Mouse (Mus musculus): Measurements from ENCODE around the gene Trmt13. TPM values are rescaled to one million over a fixed set of nuclear protein-coding genes. Genes with fewer than 3 reads are reported as not detected.
"Not testable (repeated sequence)": the region's sequence is repeated elsewhere in the genome, so short reads cannot be mapped to it uniquely, and the experiment has no call there.

The Trmt13 gene
- polyA plus RNA-seq, 1 experiment from 2014 or later, result 34.8 TPM

DNA sequence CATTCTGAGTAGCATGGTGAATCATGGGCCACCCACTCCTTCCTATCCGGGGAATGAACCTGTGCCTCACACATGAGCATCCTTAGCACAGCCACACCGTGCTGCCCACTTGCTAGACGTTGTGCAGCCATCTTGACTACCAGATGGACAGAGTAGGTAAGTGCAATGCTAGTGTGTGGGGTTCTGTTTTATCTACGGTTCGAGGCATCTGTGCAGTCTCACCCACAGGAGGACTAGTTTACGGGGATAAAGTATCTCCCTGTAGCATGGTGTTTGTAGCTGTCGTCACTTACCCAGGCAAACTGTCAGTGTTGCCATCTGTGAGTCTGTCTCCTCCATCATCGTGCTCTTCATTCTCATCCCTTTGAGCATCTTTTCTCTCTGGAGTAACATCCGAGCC, 32.2 kb downstream of the Trmt13 start:
- Histone ChIP-seq H3K36me3 (peaks cover 51% of the 10 kb centered on the region), H3K4me3 (no peak overlapping the region), H3K27me3 (no peaks in the 10 kb centered on the region), H3K4me1 (no peaks in the 10 kb centered on the region), H3K27ac (replicated peaks) (no peak overlapping the region), H3K9me3 (no peaks in the 10 kb centered on the region), H3K9ac (replicated peaks) (no peak overlapping the region), H3K4me2 (replicated peaks) (no peak overlapping the region)
- ATAC-seq (ENCODE audit: low FRiP score, low read depth), result no peak
- WGBS, result 98% methylated on average over 9 of the region's 9 CpGs

DNA sequence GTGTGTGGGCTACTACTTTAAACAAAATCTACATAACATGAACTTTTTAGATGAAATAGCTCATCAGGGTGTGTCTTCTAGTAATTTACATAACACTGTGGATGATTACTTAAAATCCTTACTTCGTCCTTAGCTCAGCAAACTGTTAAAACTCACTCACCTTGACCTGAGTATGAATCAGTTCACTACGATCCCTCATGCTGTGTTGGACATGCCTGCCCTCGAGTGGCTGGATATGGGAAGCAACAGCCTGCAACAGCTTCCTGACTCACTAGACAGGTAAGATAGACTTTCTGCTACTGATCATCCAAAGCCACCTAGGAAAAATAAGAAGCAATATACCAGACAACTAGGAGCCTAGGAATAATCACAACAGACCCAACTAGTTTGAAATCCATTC, 37.1 kb downstream of the Trmt13 start:
- no peak for ATAC-seq (ENCODE audit: low FRiP score, low read depth)
- Histone ChIP-seq H3K4me2 (replicated peaks) (no peak overlapping the region), H3K4me3 (no peak overlapping the region), H3K27me3 (no peaks in the 10 kb centered on the region), H3K4me1 (no peaks in the 10 kb centered on the region), H3K36me3 (peaks cover 13% of the 10 kb centered on the region), H3K9ac (replicated peaks) (no peak overlapping the region), H3K9me3 (no peaks in the 10 kb centered on the region), H3K27ac (replicated peaks) (no peak overlapping the region)
- 66% methylated on average over 3 of the region's 3 CpGs for WGBS

DNA sequence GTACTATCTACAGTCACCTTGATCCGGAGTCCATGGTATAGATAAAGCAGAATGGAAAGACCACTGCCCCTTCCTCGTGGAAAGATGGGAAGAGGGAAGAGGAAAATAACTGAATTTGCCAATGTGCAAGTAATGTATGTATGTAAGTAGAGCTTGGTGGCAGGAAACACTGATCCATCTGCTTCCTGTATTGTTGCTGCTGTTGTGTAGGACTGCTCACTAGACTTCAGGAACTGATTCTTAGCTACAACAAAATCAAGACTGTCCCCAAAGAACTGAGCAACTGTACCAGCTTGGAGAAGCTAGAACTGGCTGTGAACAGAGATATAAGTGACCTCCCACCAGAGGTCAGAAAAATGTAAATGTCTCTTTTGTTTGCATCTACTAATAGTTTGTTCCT, 43.8 kb downstream of the Trmt13 start:
- Histone ChIP-seq H3K4me3 (no peak overlapping the region), H3K27ac (replicated peaks) (no peak overlapping the region), H3K4me1 (no peaks in the 10 kb centered on the region), H3K36me3 (no peaks in the 10 kb centered on the region), H3K9ac (replicated peaks) (no peak overlapping the region), H3K9me3 (0 out of 2 replicates have a peak, but pooled peaks cover 5% of the 10 kb centered on the region), H3K27me3 (no peaks in the 10 kb centered on the region), H3K4me2 (replicated peaks) (no peak overlapping the region)
- 78% methylated on average over 2 of the region's 2 CpGs for WGBS
- no peak for ATAC-seq (ENCODE audit: low FRiP score, low read depth)

DNA sequence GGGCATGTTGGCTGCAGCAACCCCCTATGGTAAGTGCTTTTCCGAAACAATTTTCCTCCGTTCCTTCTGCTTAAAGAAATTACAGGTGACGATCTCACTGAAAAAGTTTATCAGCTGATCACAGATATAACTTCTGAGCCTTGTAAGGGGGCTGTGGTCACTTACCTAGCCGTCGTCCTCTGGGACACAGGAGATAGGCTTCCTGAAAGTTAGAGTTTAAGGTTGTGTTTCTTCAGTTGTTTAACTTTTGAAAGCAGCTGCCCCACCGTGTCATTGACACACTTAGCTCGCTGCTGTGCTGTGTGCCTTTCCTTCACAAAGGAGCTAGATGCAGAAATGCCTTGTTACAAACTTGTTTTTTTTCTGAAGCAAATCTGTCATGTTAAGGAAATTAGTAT, 51.3 kb downstream of the Trmt13 start:
- Histone ChIP-seq H3K9ac (replicated peaks) (no peak overlapping the region), H3K4me1 (no peaks in the 10 kb centered on the region), H3K27me3 (no peaks in the 10 kb centered on the region), H3K4me2 (replicated peaks) (no peak overlapping the region), H3K36me3 (no peaks in the 10 kb centered on the region), H3K27ac (replicated peaks) (no peak overlapping the region), H3K4me3 (no peak overlapping the region), H3K9me3 (0 out of 2 replicates have a peak, but pooled peaks cover 5% of the 10 kb centered on the region)
- ATAC-seq (ENCODE audit: low FRiP score, low read depth), result no peak
- 83% methylated on average over 7 of the region's 7 CpGs for WGBS

DNA sequence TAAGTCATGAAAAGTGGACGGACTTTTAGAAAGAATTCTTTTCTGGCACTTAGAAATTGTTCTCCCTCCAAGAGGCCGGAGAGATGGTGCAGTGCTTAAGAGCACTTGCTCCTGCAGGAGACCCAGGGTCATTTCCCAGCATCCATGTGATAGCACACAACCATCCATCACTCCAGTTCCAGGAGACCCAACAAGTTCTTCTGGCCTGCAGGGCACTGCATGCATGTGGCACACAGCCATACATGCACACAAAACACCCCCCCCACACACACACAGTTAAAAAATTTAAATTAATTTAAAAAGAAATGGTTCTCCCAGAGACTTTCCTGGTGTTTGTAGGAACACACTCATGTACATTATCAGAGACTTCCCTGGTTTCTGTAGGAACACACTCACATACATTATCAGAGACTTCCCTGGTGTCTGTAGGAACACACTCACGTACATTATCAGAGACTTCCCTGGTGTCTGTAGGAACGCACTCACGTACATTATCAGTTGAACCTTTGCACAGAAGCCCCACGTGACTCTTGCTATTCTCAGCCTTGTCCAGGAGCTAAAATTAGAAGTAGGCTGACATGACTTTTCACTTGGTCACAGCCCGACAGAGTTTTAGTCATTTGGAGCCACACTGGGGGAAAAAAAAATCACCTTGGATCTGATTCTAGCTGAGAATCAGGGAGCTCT, 51.8 kb downstream of the Trmt13 start, which contains the start of gene Lrrc39:
Gene Lrrc39, plus strand, starts transcription at position 566 of the 687 bp plus-strand sequence.
- ATAC-seq (ENCODE audit: low FRiP score, low read depth), result no peak
- WGBS, result 90% methylated on average over 7 of the region's 7 CpGs
- Histone ChIP-seq H3K4me1 (no peaks in the 10 kb centered on the region), H3K9me3 (0 out of 2 replicates have a peak, but pooled peaks cover 5% of the 10 kb centered on the region), H3K4me3 (no peak within 1 kb of the TSS), H3K27ac (replicated peaks) (no peak within 1 kb of the TSS), H3K4me2 (replicated peaks) (no peak within 1 kb of the TSS), H3K36me3 (no peaks in the 10 kb centered on the region), H3K9ac (replicated peaks) (no peak within 1 kb of the TSS), H3K27me3 (no peaks in the 10 kb centered on the region)

DNA sequence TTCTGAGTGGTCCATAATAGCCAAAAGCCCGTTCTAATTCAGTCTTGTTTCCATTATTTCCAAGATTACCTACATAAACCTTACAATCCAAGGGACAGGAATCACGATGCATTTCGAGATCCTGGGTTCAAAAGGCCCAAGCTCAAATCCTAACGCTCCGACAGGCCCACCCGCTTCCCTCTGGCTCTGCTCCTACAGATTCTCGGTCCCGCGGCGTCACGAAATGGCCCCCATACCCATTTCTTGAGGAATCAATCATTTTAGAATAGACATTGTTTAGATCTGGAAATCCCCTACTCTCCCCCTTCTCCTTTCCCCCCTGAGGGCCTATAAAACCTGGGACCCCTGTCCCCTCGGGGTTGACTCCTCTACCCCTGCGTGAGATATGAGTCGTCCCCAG, 53.1 kb downstream of the Trmt13 start:
- 93% methylated on average over 14 of the region's 14 CpGs for WGBS

DNA sequence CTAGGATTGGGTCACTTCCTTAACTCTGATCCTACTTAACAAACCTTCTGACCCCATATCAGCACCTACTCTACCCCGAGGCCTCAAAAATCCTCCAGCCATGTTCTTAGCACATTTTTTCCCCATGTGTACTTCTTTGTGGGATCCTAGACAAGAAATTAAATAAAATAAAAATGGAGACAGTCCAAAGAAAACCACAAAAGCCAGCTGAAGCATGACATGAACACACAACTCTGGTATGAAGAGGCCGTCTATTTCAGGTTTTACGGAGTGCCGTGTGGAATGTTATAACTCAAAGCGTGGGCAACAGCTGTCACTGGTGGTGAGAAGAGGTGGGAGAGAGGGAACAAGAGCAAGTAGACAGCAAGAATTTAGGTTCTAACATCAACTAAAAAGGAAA, 63.0 kb downstream of the Trmt13 start:
- ATAC-seq (ENCODE audit: low FRiP score, low read depth), result no peak
- WGBS, result 97% methylated on average over 5 of the region's 5 CpGs
- H3K4me3 ChIP-seq, result no peak overlapping the region
- H3K36me3 ChIP-seq, result peaks cover 24% of the 10 kb centered on the region
- H3K27me3 ChIP-seq, result no peaks in the 10 kb centered on the region
- H3K4me2 ChIP-seq (replicated peaks), result no peak overlapping the region
- H3K9ac ChIP-seq (replicated peaks), result no peak overlapping the region
- no peaks in the 10 kb centered on the region for H3K9me3 ChIP-seq
- no peak overlapping the region for H3K27ac ChIP-seq (replicated peaks)
- H3K4me1 ChIP-seq, result no peaks in the 10 kb centered on the region

More for the DNA sequence above, 53.1 kb downstream of the Trmt13 start:
- not testable (repeated sequence) for H3K4me1 ChIP-seq; H3K9ac ChIP-seq (replicated peaks); H3K9me3 ChIP-seq; H3K27me3 ChIP-seq; H3K4me2 ChIP-seq (replicated peaks); H3K4me3 ChIP-seq; ATAC-seq (ENCODE audit: low FRiP score, low read depth); H3K27ac ChIP-seq (replicated peaks); H3K36me3 ChIP-seq

DNA sequence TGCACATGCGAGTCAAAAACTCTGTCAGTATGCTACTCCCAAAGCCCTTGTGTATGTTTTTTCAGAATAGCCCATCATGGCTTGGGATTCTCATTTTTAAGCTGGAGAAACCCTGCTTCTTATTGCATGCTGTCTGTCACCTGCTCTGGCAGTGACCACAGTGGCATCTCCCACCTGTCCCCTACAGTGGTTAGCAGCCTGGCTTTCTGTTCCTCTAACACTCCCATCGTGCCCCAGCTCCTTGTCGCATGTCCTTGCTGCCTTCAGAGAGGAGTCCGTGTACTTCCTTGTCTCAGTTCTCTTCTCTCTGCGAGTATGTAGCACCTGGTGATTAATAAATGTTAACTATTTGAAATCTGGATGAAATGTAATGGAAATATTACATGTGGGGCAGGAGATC, 67.0 kb downstream of the Trmt13 start:
- Histone ChIP-seq H3K4me3 (no peak overlapping the region), H3K9ac (replicated peaks) (no peak overlapping the region), H3K4me2 (replicated peaks) (no peak overlapping the region), H3K9me3 (no peaks in the 10 kb centered on the region), H3K36me3 (peaks cover 47% of the 10 kb centered on the region), H3K4me1 (no peaks in the 10 kb centered on the region), H3K27ac (replicated peaks) (no peak overlapping the region), H3K27me3 (no peaks in the 10 kb centered on the region)
- ATAC-seq (ENCODE audit: low FRiP score, low read depth), result no peak
- 92% methylated on average over 5 of the region's 5 CpGs for WGBS

DNA sequence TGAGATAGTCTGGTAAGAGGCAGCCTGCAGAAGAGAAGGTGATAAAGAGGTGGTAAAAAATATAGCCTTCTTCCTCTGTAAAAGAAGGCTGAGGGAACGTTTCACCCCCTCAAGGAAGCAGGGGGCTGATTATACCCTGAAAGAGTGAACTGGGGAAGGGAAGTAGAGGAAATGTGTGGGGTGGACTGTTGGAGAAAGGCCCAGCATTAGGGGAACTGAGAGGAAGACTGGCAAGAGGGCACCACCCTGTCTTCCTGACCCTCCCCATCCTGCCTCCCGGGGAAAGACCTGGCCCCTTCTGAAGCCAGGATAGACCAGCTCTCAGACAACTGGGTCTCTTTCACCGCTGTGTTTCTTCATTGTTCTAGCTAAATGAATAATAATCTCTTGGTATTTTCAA, 71.9 kb downstream of the Trmt13 start:
- no peaks in the 10 kb centered on the region for H3K27me3 ChIP-seq
- H3K4me2 ChIP-seq (replicated peaks), result no peak overlapping the region
- H3K9ac ChIP-seq (replicated peaks), result no peak overlapping the region
- ATAC-seq (ENCODE audit: low FRiP score, low read depth), result no peak
- no peaks in the 10 kb centered on the region for H3K4me1 ChIP-seq
- no peak overlapping the region for H3K4me3 ChIP-seq
- H3K36me3 ChIP-seq, result peaks cover 64% of the 10 kb centered on the region
- 87% methylated on average over 3 of the region's 3 CpGs for WGBS
- no peaks in the 10 kb centered on the region for H3K9me3 ChIP-seq
- no peak overlapping the region for H3K27ac ChIP-seq (replicated peaks)

DNA sequence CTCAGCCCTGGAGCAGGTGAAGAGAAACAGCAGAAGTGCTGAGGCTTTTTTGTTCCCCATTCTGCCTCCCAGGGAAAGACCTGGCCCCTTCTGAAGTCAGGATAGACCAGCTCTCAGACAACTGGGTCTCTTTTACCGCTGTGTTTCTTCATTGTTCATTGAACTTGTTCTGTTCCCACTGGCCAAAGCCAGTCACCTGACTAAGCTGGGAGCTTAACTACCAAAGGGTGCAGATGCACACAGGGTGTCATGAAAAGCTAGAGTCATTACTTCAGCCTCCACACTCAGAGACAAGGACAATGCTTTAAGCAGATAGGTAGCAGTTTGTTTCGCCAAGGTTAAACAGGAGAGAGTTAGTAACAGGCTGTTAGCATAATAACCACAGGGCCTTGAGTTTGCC, 72.3 kb downstream of the Trmt13 start:
- Histone ChIP-seq H3K27ac (replicated peaks) (no peak overlapping the region), H3K36me3 (peaks cover 59% of the 10 kb centered on the region), H3K27me3 (no peaks in the 10 kb centered on the region), H3K9ac (replicated peaks) (no peak overlapping the region), H3K4me3 (no peak overlapping the region), H3K9me3 (no peaks in the 10 kb centered on the region), H3K4me1 (no peaks in the 10 kb centered on the region), H3K4me2 (replicated peaks) (no peak overlapping the region)
- no peak for ATAC-seq (ENCODE audit: low FRiP score, low read depth)
- WGBS, result 85% methylated on average over 2 of the region's 2 CpGs

DNA sequence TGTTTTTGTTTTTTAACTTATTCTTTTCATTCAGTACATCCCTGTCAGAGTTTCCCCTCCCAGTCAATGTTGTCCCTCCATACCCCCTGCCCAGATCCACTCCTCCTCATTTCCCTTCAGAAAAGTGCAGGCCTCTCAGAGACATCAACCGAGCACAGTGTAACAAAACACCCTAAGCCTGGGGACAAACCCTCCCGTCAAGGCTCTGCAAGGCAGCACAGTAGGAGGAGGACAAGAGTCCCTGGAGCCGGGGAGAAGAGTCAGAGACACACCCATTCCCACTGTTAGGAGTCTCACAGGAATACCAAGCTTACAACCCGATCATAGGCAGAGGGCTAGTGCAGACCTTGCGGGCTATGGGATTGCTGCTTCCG, 77.2 kb downstream of the Trmt13 start:
- Histone ChIP-seq H3K27ac (replicated peaks) (no peak overlapping the region), H3K9ac (replicated peaks) (no peak overlapping the region), H3K4me3 (no peak overlapping the region), H3K27me3 (no peaks in the 10 kb centered on the region), H3K4me1 (no peaks in the 10 kb centered on the region), H3K4me2 (replicated peaks) (no peak overlapping the region), H3K9me3 (no peaks in the 10 kb centered on the region), H3K36me3 (peaks cover 65% of the 10 kb centered on the region)
- 56% methylated on average over 6 of the region's 6 CpGs for WGBS
- no peak for ATAC-seq (ENCODE audit: low FRiP score, low read depth)

DNA sequence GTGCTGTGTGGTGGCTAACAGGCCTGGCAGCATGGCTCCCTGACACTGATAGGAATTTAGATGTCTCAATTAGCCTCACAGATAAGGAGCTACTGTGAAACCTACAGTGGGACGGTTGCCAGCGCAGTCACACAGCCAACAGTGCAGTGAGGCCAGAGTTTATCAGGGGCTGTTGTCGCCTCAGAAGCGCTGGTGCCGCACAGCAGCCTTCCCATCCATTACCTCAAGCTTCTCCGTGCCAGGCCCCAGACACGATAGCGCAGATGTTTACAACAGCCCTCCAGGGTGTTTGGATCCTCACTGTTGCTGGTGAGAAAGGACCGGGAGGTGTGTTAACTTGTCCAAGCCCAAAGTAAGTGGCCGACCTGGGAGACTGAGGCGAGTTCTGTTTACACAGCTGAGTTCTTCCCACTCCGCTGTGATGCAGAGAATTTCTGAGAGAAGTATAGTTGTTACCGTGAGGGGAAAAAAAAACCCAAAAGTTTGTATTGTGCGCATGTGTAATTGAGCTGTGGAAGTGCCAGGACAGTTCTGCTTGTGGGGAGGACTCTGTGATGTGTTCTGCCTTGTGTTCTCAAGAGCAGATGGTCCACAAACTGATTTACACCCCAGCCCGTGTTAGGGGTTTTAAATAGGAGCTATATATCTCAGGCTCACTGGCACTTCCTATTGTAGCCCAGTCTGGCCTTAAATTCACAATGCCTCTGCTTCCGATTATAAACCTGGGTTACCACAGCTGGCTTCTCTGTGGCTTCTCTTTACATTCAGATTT, 77.8 kb downstream of the Trmt13 start:
- Histone ChIP-seq H3K4me3 (no peak overlapping the region), H3K9ac (replicated peaks) (no peak overlapping the region), H3K36me3 (peaks cover 63% of the 10 kb centered on the region), H3K27ac (replicated peaks) (no peak overlapping the region), H3K27me3 (no peaks in the 10 kb centered on the region), H3K4me1 (no peaks in the 10 kb centered on the region), H3K9me3 (no peaks in the 10 kb centered on the region), H3K4me2 (replicated peaks) (no peak overlapping the region)
- 72% methylated on average over 16 of the region's 16 CpGs for WGBS
- ATAC-seq (ENCODE audit: low FRiP score, low read depth), result no peak
